Mouse (Mus musculus) layer of hippocampus, postnatal 10 days (tissue): ENCODE results near the gene Plau. TPM values are rescaled to one million over a fixed set of nuclear protein-coding genes. Genes with fewer than 3 reads are reported as not detected.

Source experiments
- DNase-seq, 2 experiments: peaks; one replicate each; pipeline ENCODE4 v3.0.0; 2021; ENCODE audit warnings: low spot score in 2 of 2
- total RNA-seq, 2 experiments: library from RNA; stranded (reverse); gene quantifications; 2 replicates each; pipeline ENCODE4 v1.2.3; 2021

Plau gene
- total RNA-seq, 2 experiments from 2014 or later: 4.3 to 4.6 TPM

GRCm38 (mm10) chr14:20844671-20845576 lies 8.5 kb downstream of the Plau start:
- DNase-seq: no peak

GRCm38 (mm10) chr14:20845577-20846088 lies 9.2 kb downstream of the Plau start:
- DNase-seq: no peak

GRCm38 (mm10) chr14:20846214-20846613 lies 9.8 kb downstream of the Plau start:
- no peak for DNase-seq

- no peak for DNase-seq
Observed at GRCm38 (mm10) chr14:20847637-20848129, 11.2 kb downstream of the Plau start.

- DNase-seq: no peak
Observed at GRCm38 (mm10) chr14:20849753-20850152, 13.3 kb downstream of the Plau start.

- DNase-seq: no peak
Observed at GRCm38 (mm10) chr14:20850498-20850897, 14.0 kb downstream of the Plau start.

- DNase-seq: no peak
Observed at GRCm38 (mm10) chr14:20851776-20852175, 15.3 kb downstream of the Plau start.

GRCm38 (mm10) chr14:20861152-20861551 lies 24.7 kb downstream of the Plau start:
- no peak for DNase-seq

GRCm38 (mm10) chr14:20861559-20861958 lies 25.1 kb downstream of the Plau start:
- DNase-seq: no peak

GRCm38 (mm10) chr14:20863306-20864065 lies 27.0 kb downstream of the Plau start:
- DNase-seq: no peak

GRCm38 (mm10) chr14:20864192-20864591 lies 27.7 kb downstream of the Plau start:
- no peak for DNase-seq

GRCm38 (mm10) chr14:20865604-20866003 lies 29.1 kb downstream of the Plau start:
- DNase-seq: no peak

GRCm38 (mm10) chr14:20866365-20866764 lies 29.9 kb downstream of the Plau start:
- no peak for DNase-seq

GRCm38 (mm10) chr14:20870110-20870509 lies 33.6 kb downstream of the Plau start:
- no peak for DNase-seq

- DNase-seq: no peak
Observed at GRCm38 (mm10) chr14:20871495-20871894, 35.0 kb downstream of the Plau start.

GRCm38 (mm10) chr14:20873307-20873706 lies 36.8 kb downstream of the Plau start:
- DNase-seq: peak; percentile 89 to 91

- DNase-seq: no peak
Observed at GRCm38 (mm10) chr14:20873931-20874330, 37.5 kb downstream of the Plau start.

GRCm38 (mm10) chr14:20884691-20885090 lies 48.2 kb downstream of the Plau start:
- DNase-seq: no peak

- no peak for DNase-seq
Observed at GRCm38 (mm10) chr14:20885091-20885888, 48.8 kb downstream of the Plau start.

GRCm38 (mm10) chr14:20886266-20886665 lies 49.8 kb downstream of the Plau start:
- DNase-seq: peak; percentile 25 to 43

- DNase-seq: no peak
Observed at GRCm38 (mm10) chr14:20887541-20888085, 51.2 kb downstream of the Plau start.
